Mouse (Mus musculus): ENCODE measurements at regions not wholly inside any gene's neighbourhood (a gene's known extent, or its start where the extent isn't known, plus 50 kb on each side); places are given as distances from the start of the nearest gene placed in this dataset.

DNA sequence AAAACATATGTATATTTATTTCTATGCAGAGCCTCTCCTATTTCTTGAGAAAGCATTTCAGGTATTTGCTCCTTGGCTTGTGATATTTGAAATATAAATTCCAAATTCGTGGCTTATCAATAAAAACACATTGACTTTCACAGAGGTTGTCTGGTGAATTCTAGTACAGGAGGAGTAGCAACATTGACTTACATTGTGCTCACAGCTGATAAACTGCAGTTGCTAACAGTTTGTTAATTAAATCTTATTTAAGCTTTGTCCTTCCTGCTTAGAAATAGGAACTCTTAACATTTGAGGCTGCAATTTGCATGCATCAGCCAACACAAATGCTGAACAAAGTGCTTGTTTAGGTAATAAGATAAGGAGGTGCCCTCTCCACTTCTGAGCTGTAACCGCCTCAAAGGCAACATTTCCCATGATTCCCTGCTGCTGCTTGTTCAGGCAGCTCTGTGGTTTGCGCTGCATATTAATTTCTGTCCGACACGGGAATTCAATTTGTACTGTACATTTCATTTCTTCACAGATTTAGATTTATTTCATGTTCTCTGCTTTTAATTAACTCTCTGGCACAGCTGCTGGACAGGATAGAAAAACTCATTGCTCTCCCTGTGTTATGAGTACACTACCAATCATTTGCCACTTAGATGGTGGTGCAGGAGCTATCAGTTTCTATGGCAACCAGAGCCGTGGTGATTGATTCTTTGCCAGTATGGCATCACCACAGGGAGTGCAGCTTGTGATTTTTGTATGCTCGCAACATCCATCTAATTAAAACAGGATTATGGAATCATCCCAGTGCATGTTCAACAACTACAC, 219.0 kb downstream of the Zfp352 start:
- WGBS, result 27% methylated on average over 7 of the region's 7 CpGs
- peak; percentile 98 for ATAC-seq (ENCODE audit: low FRiP score)
- Histone ChIP-seq H3K36me3 (no peaks in the 10 kb centered on the region), H3K4me2 (peak overlapping the region; percentile 44), H3K9me3 (replicated peaks) (no peaks in the 10 kb centered on the region), H3K9ac (replicated peaks) (no peak overlapping the region), H3K4me1 (peaks cover 11% of the 10 kb centered on the region), H3K27me3 (replicated peaks) (no peaks in the 10 kb centered on the region), H3K27ac (replicated peaks) (peak overlapping the region; percentile 54; the same call in 1 of the 2 replicates), H3K4me3 (replicated peaks) (peak overlapping the region; percentile 21; the same call in 1 of the 2 replicates)

- no peaks in the 10 kb centered on the region for H3K9me3 ChIP-seq (replicated peaks)
- no peak overlapping the region for H3K4me3 ChIP-seq (replicated peaks)
- no peak overlapping the region for H3K27ac ChIP-seq (replicated peaks)
- H3K27me3 ChIP-seq (replicated peaks), result no peaks in the 10 kb centered on the region
- H3K36me3 ChIP-seq, result no peaks in the 10 kb centered on the region
- ATAC-seq (ENCODE audit: low FRiP score), result peak; percentile 39
- H3K4me1 ChIP-seq, result peaks cover 11% of the 10 kb centered on the region
- peak overlapping the region; percentile 44 for H3K4me2 ChIP-seq
- WGBS, result 58% methylated on average over 10 of the region's 10 CpGs
- no peak overlapping the region for H3K9ac ChIP-seq (replicated peaks)
These were observed 219.7 kb downstream of the Zfp352 start for GRCm38 (mm10) chr4:90438191-90438922.

GRCm38 (mm10) chr4:90445268-90445667, 226.6 kb downstream of the Zfp352 start:
- WGBS, result 62% methylated on average over 3 of the region's 3 CpGs
- Histone ChIP-seq H3K4me3 (replicated peaks) (no peak overlapping the region), H3K9me3 (replicated peaks) (no peaks in the 10 kb centered on the region), H3K9ac (replicated peaks) (no peak overlapping the region), H3K4me1 (no peaks in the 10 kb centered on the region), H3K27ac (replicated peaks) (no peak overlapping the region), H3K36me3 (no peaks in the 10 kb centered on the region), H3K27me3 (replicated peaks) (no peaks in the 10 kb centered on the region), H3K4me2 (no peak overlapping the region)
- no peak for ATAC-seq (ENCODE audit: low FRiP score)

GRCm38 (mm10) chr4:90452576-90452975, 234.0 kb downstream of the Zfp352 start:
- ATAC-seq (ENCODE audit: low FRiP score), result no peak
- H3K9me3 ChIP-seq (replicated peaks), result no peaks in the 10 kb centered on the region
- no peaks in the 10 kb centered on the region for H3K4me1 ChIP-seq
- no peaks in the 10 kb centered on the region for H3K36me3 ChIP-seq
- H3K4me3 ChIP-seq (replicated peaks), result no peak overlapping the region
- H3K4me2 ChIP-seq, result no peak overlapping the region
- no peaks in the 10 kb centered on the region for H3K27me3 ChIP-seq (replicated peaks)
- H3K27ac ChIP-seq (replicated peaks), result no peak overlapping the region
- no peak overlapping the region for H3K9ac ChIP-seq (replicated peaks)

DNA sequence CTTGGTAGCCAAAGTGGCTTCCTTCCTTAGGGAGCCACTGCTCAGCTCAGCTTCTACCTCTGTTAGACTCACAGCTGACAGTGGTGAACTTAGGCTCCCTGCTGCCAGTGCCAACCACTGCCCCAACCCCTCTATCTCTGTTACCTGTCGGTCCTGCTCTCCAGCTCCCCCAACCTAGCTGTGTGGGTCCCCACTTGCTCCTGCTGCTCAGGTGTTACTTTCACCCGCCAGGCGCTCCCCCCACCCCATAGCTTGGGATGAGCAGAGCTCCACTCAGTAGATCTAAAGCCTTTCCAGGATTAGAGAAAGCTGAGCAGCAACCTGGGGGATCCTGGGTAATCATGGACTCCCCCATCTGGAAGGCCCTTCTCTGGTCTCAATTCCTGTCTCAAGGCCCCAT, 234.4 kb downstream of the Zfp352 start:
- Histone ChIP-seq H3K4me1 (no peaks in the 10 kb centered on the region), H3K27me3 (replicated peaks) (no peaks in the 10 kb centered on the region), H3K4me2 (no peak overlapping the region), H3K36me3 (no peaks in the 10 kb centered on the region), H3K9ac (replicated peaks) (no peak overlapping the region), H3K9me3 (replicated peaks) (no peaks in the 10 kb centered on the region), H3K27ac (replicated peaks) (no peak overlapping the region), H3K4me3 (replicated peaks) (no peak overlapping the region)
- WGBS, result 91% methylated on average over 3 of the region's 3 CpGs
- ATAC-seq (ENCODE audit: low FRiP score), result no peak

DNA sequence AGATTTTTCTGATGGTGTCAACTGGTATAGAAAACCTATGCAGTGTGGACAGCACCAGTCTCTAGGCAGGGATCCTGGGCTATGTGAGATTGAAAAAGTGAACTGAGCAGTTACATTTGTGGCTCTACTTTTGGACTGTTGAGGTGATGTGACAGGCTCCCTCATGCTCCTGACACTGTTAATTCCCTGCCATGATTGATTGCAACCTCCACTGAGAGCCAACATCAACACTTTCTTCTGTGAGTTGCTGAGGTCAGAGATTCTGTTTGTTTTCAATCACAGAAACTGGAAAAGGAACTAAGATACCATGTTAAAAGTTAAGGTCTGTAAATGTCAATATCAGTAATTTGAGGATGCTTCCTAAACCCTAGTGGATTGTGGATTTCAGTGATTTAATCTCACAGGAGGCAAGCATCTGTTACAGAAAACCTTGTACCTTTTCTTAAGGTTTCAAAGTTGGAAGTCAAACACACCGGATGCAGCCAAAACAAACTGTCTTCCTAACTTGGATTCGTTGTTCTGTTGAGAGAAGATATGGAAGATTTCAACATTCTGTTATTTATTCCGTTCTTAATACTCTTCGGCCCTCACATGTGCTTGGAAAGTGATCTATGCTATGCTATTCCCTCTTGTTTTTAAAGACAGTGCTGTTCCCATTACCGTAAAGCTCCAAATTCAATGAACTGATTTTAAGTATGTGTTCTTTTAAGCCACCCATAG, 278.4 kb downstream of the Zfp352 start:
- WGBS, result 88% methylated on average over 5 of the region's 5 CpGs
- no peak for ATAC-seq (ENCODE audit: low FRiP score)
- no peaks in the 10 kb centered on the region for H3K27me3 ChIP-seq (replicated peaks)
- H3K36me3 ChIP-seq, result no peaks in the 10 kb centered on the region
- no peak overlapping the region for H3K4me3 ChIP-seq (replicated peaks)
- H3K4me1 ChIP-seq, result no peaks in the 10 kb centered on the region
- H3K9ac ChIP-seq (replicated peaks), result no peak overlapping the region
- no peaks in the 10 kb centered on the region for H3K9me3 ChIP-seq (replicated peaks)
- H3K27ac ChIP-seq (replicated peaks), result no peak overlapping the region
- H3K4me2 ChIP-seq, result no peak overlapping the region

All from neural tube, embryonic 15.5 days (tissue).